Mouse (Mus musculus) myocyte (in vitro differentiated cells): ENCODE measurements around the gene Hsd11b2. TPM values are rescaled to one million over a fixed set of nuclear protein-coding genes. Genes with fewer than 3 reads are reported as not detected.

Experiments used
- H3K27me3 ChIP-seq: one replicate; pipeline ENCODE4 v1.6.1; 2011; ENCODE audit not compliant: control insufficient read depth, insufficient read depth, insufficient read length
- H3K36me3 ChIP-seq: one replicate; pipeline ENCODE4 v1.6.1; 2011; ENCODE audit not compliant: control insufficient read depth, insufficient read depth
- H3K4me2 ChIP-seq: one replicate; pipeline ENCODE4 v1.6.1; 2011; ENCODE audit warnings: low read depth, control low read depth
- H3K4me3 ChIP-seq: one replicate; pipeline ENCODE4 v1.5.1; 2011; ENCODE audit warnings: mild to moderate bottlenecking, control low read depth, moderate library complexity
- H3K79me2 ChIP-seq: one replicate; pipeline ENCODE4 v1.6.1; 2011; ENCODE audit not compliant: control insufficient read depth, insufficient read depth
- H3ac ChIP-seq: one replicate; pipeline ENCODE4 v1.6.1; 2011; ENCODE audit not compliant: control insufficient read depth, insufficient read length
- CEBPB ChIP-seq: IDR thresholded peaks from 2 replicates; pipeline ENCODE4 v1.6.1; 2011; ENCODE audit warnings: mild to moderate bottlenecking, moderate library complexity; ENCODE audit not compliant: poor library complexity, insufficient read depth, severe bottlenecking
- E2F4 ChIP-seq: IDR thresholded peaks from one replicate; pipeline ENCODE4 v1.6.1; 2011; ENCODE audit warnings: mild to moderate bottlenecking, control low read depth, moderate library complexity; ENCODE audit not compliant: insufficient read depth
- MAX ChIP-seq: IDR thresholded peaks from one replicate; pipeline ENCODE4 v1.6.1; 2011; ENCODE audit warnings: low read depth, mild to moderate bottlenecking, control low read depth
- MYOD1 ChIP-seq, 3 experiments: IDR thresholded peaks; one replicate each; pipeline ENCODE4 v1.6.1; 2011; ENCODE audit warnings: control low read depth in 2 of 3, low read depth in 2 of 3, mild to moderate bottlenecking in 2 of 3, moderate library complexity in 1 of 3; ENCODE audit not compliant: insufficient read length in 2 of 3, control insufficient read depth in 1 of 3
- MYOG ChIP-seq, 3 experiments: IDR thresholded peaks; one replicate each; pipeline ENCODE4 v1.6.1; 2011; ENCODE audit warnings: control low read depth in 2 of 3, low read depth in 2 of 3, mild to moderate bottlenecking in 2 of 3; ENCODE audit not compliant: insufficient read length in 2 of 3, control insufficient read depth in 1 of 3, insufficient read depth in 1 of 3
- POLR2A ChIP-seq: IDR thresholded peaks from one replicate; pipeline ENCODE4 v1.6.1; 2011; ENCODE audit warnings: low read depth, mild to moderate bottlenecking, control low read depth, moderate library complexity; ENCODE audit not compliant: insufficient read length
- POLR2AphosphoS2 ChIP-seq: IDR thresholded peaks from one replicate; pipeline ENCODE4 v1.6.1; 2011; ENCODE audit warnings: low read depth, control low read depth; ENCODE audit not compliant: insufficient read length
- REST ChIP-seq: IDR thresholded peaks from one replicate; pipeline ENCODE4 v1.6.1; 2011; ENCODE audit warnings: mild to moderate bottlenecking, control low read depth, moderate library complexity; ENCODE audit not compliant: insufficient read depth, insufficient read length
- SRF ChIP-seq: IDR thresholded peaks from one replicate; pipeline ENCODE4 v1.6.1; 2011; ENCODE audit warnings: low read depth; ENCODE audit not compliant: control insufficient read depth, insufficient read length
- TCF12 ChIP-seq: IDR thresholded peaks from one replicate; pipeline ENCODE4 v1.6.1; 2011; ENCODE audit warnings: mild to moderate bottlenecking, control low read depth; ENCODE audit not compliant: poor library complexity, insufficient read depth, severe bottlenecking
- TCF3 ChIP-seq: IDR thresholded peaks from one replicate; pipeline ENCODE4 v1.6.1; 2011; ENCODE audit warnings: low read depth, control low read depth; ENCODE audit not compliant: insufficient read length
- USF1 ChIP-seq: IDR thresholded peaks from one replicate; pipeline ENCODE4 v1.6.1; 2011; ENCODE audit warnings: low read depth, mild to moderate bottlenecking, control low read depth, moderate library complexity
- polyA plus RNA-seq: library from polyadenylated mRNA; unstranded; fragments of >200 nt; fragmentation: generic; extraction: Trizol; gene quantifications from one replicate; pipeline ENCODE4 v1.2.1, GENCODE M21; 2012; ENCODE audit warnings: missing spikeins

The Hsd11b2 gene
- polyA plus RNA-seq, 1 experiment, result 0.59 TPM

DNA sequence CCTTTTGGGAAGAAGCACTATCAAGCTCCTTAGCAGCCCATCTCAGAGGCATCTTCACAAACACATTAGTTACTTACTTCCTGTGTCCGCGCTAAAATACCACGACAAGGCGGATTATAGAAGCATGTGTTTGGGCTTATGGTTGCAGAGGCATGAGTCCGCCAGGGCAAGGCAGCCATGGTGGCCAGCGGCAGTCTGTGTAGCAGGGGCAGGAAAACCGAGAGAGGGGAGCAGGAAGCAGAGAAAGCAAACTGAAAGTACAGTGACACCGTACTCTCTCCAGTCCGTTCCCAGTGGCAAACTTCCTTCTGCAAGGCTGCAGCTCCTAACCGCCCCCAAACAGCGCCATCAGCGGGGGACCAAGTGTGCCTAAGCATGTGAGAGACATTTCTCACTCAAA is 18.8 kb upstream of the Hsd11b2 start:
- Histone ChIP-seq H3K4me2 (no peak overlapping the region), H3K36me3 (no peaks in the 10 kb centered on the region), H3ac (no peak overlapping the region), H3K79me2 (peaks cover 4% of the 10 kb centered on the region), H3K4me3 (no peak overlapping the region), H3K27me3 (no peaks in the 10 kb centered on the region)
- TF ChIP-seq TCF3 (no peak), REST (no peak), MYOG (IDR thresholded peaks at IDR 0.05; ENCODE audit: control insufficient read depth in 1 of 3, insufficient read depth in 1 of 3, insufficient read length in 2 of 3, low read depth in 2 of 3) (no peak), E2F4 (no peak), CEBPB (no peak), USF1 (no peak), TCF12 (no peak), POLR2AphosphoS2 (no peak), MAX (no peak), MYOD1 (IDR thresholded peaks at IDR 0.05; ENCODE audit: control insufficient read depth in 1 of 3, insufficient read length in 2 of 3, low read depth in 2 of 3) (no peak), SRF (no peak), POLR2A (no peak)

DNA sequence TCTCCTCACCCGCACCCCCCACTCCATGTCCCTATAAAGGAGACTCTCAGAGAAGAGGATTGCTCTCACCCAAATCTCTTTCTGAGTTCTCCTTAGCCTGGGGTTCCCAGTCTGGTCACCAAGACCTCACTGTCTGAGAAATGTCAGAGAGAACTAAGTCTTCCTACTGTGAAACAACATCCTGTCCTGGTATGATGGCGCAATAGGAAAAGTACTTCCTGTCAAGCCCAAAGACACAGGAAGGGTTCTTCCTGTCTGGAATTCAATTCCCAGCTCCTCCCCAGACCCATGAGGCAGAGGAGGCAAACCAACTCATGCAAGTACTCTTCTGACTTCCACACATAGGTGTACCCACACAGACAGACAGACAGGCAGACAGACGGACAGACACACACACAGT is 13.9 kb upstream of the Hsd11b2 start:
- Histone ChIP-seq H3K4me3 (no peak overlapping the region), H3ac (no peak overlapping the region), H3K79me2 (no peaks in the 10 kb centered on the region), H3K36me3 (no peaks in the 10 kb centered on the region), H3K27me3 (no peaks in the 10 kb centered on the region), H3K4me2 (no peak overlapping the region)
- no peak for TF ChIP-seq MYOD1 (IDR thresholded peaks at IDR 0.05; ENCODE audit: control insufficient read depth in 1 of 3, insufficient read length in 2 of 3, low read depth in 2 of 3)
- peak; percentile 68 for TF ChIP-seq CEBPB

DNA sequence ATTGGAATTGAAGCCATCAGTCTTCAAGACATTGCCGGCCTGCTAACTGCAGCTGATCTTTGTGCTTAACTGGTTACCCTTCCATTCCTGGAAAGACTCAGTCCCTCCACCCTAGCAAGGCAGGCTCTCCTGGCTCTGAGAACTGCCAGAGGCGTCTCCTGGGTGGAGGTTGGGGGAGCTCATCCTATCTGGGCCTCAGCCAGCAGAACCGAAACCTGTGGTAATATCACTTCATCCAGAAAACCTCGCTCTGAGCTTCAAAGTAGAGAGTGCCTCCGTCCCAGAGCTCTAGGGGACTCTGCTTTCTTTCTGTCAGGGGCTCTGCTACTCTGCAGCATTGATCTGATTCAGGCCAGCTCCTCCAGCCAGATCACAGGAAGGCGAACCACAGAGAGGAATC is 11.6 kb upstream of the Hsd11b2 start:
- H3K36me3 ChIP-seq, result no peaks in the 10 kb centered on the region
- no peak overlapping the region for H3ac ChIP-seq
- H3K4me3 ChIP-seq, result no peak overlapping the region
- TF ChIP-seq USF1 (no peak), MAX (no peak), E2F4 (no peak), MYOD1 (IDR thresholded peaks at IDR 0.05; ENCODE audit: control insufficient read depth in 1 of 3, insufficient read length in 2 of 3, low read depth in 2 of 3) (no peak), REST (no peak), TCF3 (no peak), POLR2A (no peak), TCF12 (no peak), SRF (no peak), CEBPB (no peak), MYOG (IDR thresholded peaks at IDR 0.05; ENCODE audit: control insufficient read depth in 1 of 3, insufficient read depth in 1 of 3, insufficient read length in 2 of 3, low read depth in 2 of 3) (no peak), POLR2AphosphoS2 (no peak)
- H3K4me2 ChIP-seq, result no peak overlapping the region
- no peaks in the 10 kb centered on the region for H3K79me2 ChIP-seq
- H3K27me3 ChIP-seq, result no peaks in the 10 kb centered on the region

DNA sequence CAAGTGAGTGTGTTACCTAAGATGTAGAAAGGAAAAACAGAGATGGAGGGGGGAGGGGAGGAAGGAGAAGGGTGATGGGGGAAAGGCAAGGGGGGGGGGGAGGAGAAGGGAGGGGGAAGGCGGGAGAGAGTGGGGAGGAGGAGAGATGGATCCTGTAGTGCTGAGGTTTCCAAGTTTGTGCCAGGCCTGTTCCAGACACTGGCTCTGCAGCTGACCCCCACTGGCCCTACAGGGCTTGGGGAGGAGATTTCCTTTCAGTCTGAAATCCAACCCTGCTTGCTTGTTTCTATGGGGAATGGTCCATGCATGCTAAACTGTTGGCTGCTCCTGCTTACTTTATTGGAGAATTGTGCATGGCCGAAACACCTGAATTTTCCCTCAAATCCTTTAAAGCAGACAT is 9.8 kb upstream of the Hsd11b2 start:
- H3ac ChIP-seq, result no peak overlapping the region
- no peaks in the 10 kb centered on the region for H3K36me3 ChIP-seq
- TF ChIP-seq TCF3 (no peak), SRF (no peak), POLR2AphosphoS2 (no peak), POLR2A (no peak), MYOG (IDR thresholded peaks at IDR 0.05; ENCODE audit: control insufficient read depth in 1 of 3, insufficient read depth in 1 of 3, insufficient read length in 2 of 3, low read depth in 2 of 3) (no peak), E2F4 (no peak)
- no peaks in the 10 kb centered on the region for H3K79me2 ChIP-seq
- H3K27me3 ChIP-seq, result no peaks in the 10 kb centered on the region
- H3K4me2 ChIP-seq, result no peak overlapping the region
- no peak overlapping the region for H3K4me3 ChIP-seq

DNA sequence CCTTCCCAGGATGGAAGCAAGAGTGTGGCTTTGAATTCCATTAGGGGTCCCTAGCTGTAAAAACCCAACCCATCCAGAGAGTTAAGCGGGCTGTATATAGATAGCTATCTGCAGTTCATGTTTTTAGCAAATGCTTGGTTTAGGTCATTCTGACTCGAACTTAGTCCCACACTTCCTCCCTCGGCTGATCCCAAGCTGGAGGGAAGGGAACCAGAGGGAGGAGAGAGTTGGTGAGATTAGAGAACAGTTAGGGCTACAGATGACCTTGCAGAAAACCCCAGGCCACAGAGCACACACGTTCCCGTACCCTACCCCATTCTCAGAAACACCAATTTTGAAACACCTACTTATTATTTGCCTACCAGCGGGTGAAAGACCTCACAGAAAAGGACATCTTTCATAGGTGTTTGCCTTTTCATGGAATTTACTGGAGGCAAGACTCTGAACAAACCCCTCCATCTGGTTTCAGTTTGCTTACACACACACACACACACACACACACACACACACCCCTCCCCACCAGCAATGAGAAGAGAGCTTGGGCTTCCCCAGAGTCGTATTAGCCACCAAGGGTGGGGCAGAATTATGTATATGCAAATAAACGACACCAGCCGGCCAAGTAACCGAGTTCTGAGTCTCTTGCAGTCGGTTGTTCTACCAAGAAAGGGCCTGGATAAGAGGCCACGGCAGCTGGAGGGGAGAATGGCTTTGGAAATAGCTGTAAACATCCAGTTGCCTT is 8.4 kb upstream of the Hsd11b2 start:
- Histone ChIP-seq H3K27me3 (no peaks in the 10 kb centered on the region), H3K4me3 (no peak overlapping the region), H3K4me2 (no peak overlapping the region), H3K36me3 (no peaks in the 10 kb centered on the region), H3ac (no peak overlapping the region), H3K79me2 (no peaks in the 10 kb centered on the region)
- TF ChIP-seq USF1 (no peak), POLR2AphosphoS2 (no peak), POLR2A (no peak), MYOD1 (IDR thresholded peaks at IDR 0.05; ENCODE audit: control insufficient read depth in 1 of 3, insufficient read length in 2 of 3, low read depth in 2 of 3) (no peak), TCF12 (no peak), MAX (no peak), MYOG (IDR thresholded peaks at IDR 0.05; ENCODE audit: control insufficient read depth in 1 of 3, insufficient read depth in 1 of 3, insufficient read length in 2 of 3, low read depth in 2 of 3) (no peak), E2F4 (no peak)
